Mouse (Mus musculus): ENCODE data around the gene Ncaph2. TPM values are rescaled to one million over a fixed set of nuclear protein-coding genes. Genes with fewer than 3 reads are reported as not detected.

Ncaph2 gene
- polyA plus RNA-seq (2012; rRNA removed) = 101 and 112 TPM in 2 replicates

- DNase-seq (ENCODE audit: extremely low spot score in 1 of 2, low spot score in 1 of 2) = peak; percentile 86 to 96
Observed at GRCm38 (mm10) chr15:89355241-89356187, at the start of gene Ncaph2, which contains the start of gene Lmf2. Ncaph2 (plus strand) TSS chr15:89355719. Lmf2 (minus strand) TSS chr15:89355659.

GRCm38 (mm10) chr15:89305966-89306365 is 49.6 kb upstream of the Ncaph2 start:
- no peak for DNase-seq (ENCODE audit: extremely low spot score in 1 of 2, low spot score in 1 of 2)

GRCm38 (mm10) chr15:89307461-89307860 is 48.1 kb upstream of the Ncaph2 start:
- DNase-seq (ENCODE audit: extremely low spot score in 1 of 2, low spot score in 1 of 2) = no peak

GRCm38 (mm10) chr15:89308406-89309139 is 46.9 kb upstream of the Ncaph2 start:
- DNase-seq (ENCODE audit: extremely low spot score in 1 of 2, low spot score in 1 of 2) = no peak

GRCm38 (mm10) chr15:89309962-89310498 is 45.5 kb upstream of the Ncaph2 start:
- DNase-seq (ENCODE audit: extremely low spot score in 1 of 2, low spot score in 1 of 2) = peak in 1 of 2 experiments; percentile 82

- DNase-seq (ENCODE audit: extremely low spot score in 1 of 2, low spot score in 1 of 2) = no peak
Observed at GRCm38 (mm10) chr15:89313359-89313758, 42.2 kb upstream of the Ncaph2 start.

GRCm38 (mm10) chr15:89314107-89314506 is 41.4 kb upstream of the Ncaph2 start:
- DNase-seq (ENCODE audit: extremely low spot score in 1 of 2, low spot score in 1 of 2) = no peak

GRCm38 (mm10) chr15:89314511-89315189 is 40.9 kb upstream of the Ncaph2 start:
- no peak for DNase-seq (ENCODE audit: extremely low spot score in 1 of 2, low spot score in 1 of 2)

- DNase-seq (ENCODE audit: extremely low spot score in 1 of 2, low spot score in 1 of 2) = peak; percentile 94 to 98
Observed at GRCm38 (mm10) chr15:89315190-89315731, 40.3 kb upstream of the Ncaph2 start, which contains the start of gene Sbf1. Sbf1 (minus strand) TSS chr15:89315311.

- DNase-seq (ENCODE audit: extremely low spot score in 1 of 2, low spot score in 1 of 2) = no peak
Observed at GRCm38 (mm10) chr15:89316146-89316545, 39.4 kb upstream of the Ncaph2 start.

GRCm38 (mm10) chr15:89321264-89321663 is 34.3 kb upstream of the Ncaph2 start:
- no peak for DNase-seq (ENCODE audit: extremely low spot score in 1 of 2, low spot score in 1 of 2)

GRCm38 (mm10) chr15:89322670-89323522 is 32.6 kb upstream of the Ncaph2 start, which contains the start of gene Adm2:
Adm2 (plus strand) TSS chr15:89322720.
- DNase-seq (ENCODE audit: extremely low spot score in 1 of 2, low spot score in 1 of 2) = no peak

- DNase-seq (ENCODE audit: extremely low spot score in 1 of 2, low spot score in 1 of 2) = no peak
Observed at GRCm38 (mm10) chr15:89323656-89324055, 31.9 kb upstream of the Ncaph2 start.

GRCm38 (mm10) chr15:89326441-89326840 is 29.1 kb upstream of the Ncaph2 start:
- DNase-seq (ENCODE audit: extremely low spot score in 1 of 2, low spot score in 1 of 2) = no peak

- no peak for DNase-seq (ENCODE audit: extremely low spot score in 1 of 2, low spot score in 1 of 2)
Observed at GRCm38 (mm10) chr15:89334271-89334670, 21.2 kb upstream of the Ncaph2 start, which contains the start of gene Miox. Miox (plus strand) TSS chr15:89334398.

- DNase-seq (ENCODE audit: extremely low spot score in 1 of 2, low spot score in 1 of 2) = no peak
Observed at GRCm38 (mm10) chr15:89334774-89335537, 20.6 kb upstream of the Ncaph2 start.

- no peak for DNase-seq (ENCODE audit: extremely low spot score in 1 of 2, low spot score in 1 of 2)
Observed at GRCm38 (mm10) chr15:89336422-89336821, 19.1 kb upstream of the Ncaph2 start.

GRCm38 (mm10) chr15:89339696-89340095 is 15.8 kb upstream of the Ncaph2 start:
- DNase-seq (ENCODE audit: extremely low spot score in 1 of 2, low spot score in 1 of 2) = no peak
